Mouse (Mus musculus): ENCODE results near the gene Rptor. TPM values are rescaled to one million over a fixed set of nuclear protein-coding genes. Genes with fewer than 3 reads are reported as not detected.

Gene Rptor
- total and polyA plus RNA-seq, 2 experiments, result 11.2 to 18.4 TPM

DNA sequence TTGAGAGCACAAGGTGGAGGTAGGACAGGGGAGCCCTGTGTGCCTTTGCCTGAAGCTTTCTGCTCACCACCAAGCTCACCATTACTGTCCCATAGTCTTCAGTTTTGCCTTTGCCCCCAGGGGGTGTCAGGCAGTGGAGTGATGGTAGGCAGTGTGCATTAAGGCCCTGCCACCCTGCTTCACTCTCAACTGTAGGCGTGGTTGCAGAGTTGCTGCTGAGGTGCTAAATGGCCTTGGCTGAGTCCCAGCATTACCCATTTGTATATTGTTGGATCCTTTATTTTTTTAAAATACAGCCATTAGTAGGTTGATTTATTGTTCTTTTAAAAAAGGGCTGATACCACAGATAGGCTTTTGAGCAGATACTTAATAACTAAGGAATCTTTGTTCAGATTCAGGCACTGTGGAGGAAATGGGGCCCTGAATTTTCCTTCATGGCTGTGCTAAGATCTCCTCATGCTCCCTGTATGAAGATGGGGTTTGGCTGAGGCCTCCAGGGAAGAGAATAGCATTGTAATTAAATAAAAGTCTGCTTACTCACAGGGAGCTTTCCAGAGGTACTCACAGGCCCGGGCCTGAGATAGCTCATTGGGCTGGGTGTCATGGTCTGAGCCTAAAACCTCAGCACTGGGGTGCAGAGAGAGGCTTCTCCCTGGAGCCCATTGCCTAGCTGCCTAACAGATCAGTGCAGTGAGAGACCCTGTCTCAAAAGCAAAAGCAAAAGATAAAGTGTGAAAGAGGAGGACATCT is 83.4 kb downstream of the Rptor start:
- H3K4me3 ChIP-seq (ENCODE audit: insufficient read depth, low read depth, low read length), result no peak overlapping the region

DNA sequence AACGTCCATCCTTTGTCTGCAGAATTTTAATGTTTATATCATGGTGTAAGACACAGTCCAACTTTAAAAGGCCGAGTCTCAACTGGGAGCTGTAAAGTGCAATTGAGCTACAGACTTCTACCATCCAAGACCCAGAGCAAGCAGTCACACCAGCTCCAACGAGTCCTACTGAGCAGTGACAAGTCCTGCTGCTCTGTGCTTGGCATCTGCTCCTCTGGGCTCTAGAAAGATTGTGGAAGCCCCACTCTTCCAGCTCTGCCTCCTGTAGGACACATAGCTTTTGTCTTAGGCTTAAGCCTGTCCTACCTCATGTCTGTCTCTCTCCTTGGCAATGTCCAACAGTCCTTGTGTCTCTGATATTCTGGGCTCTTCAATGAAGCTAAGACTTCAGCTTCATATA is 84.6 kb downstream of the Rptor start:
- WGBS, result 82% methylated on average over 3 of the region's 3 CpGs
- no peak for DNase-seq (ENCODE audit: extremely low read depth, low read depth, low spot score)

More for the DNA sequence above, 83.4 kb downstream of the Rptor start:
- Histone ChIP-seq H3K79me2 (ENCODE audit: control insufficient read depth, insufficient read depth, low read length) (peaks cover 47% of the 10 kb centered on the region), H3K27ac (replicated peaks; ENCODE audit: insufficient read depth, low read depth, low read length) (no peak overlapping the region), H3K4me1 (ENCODE audit: control insufficient read depth, insufficient read depth, low read length) (no peaks in the 10 kb centered on the region; the same call in 1 of the 2 replicates), H3K27me3 (ENCODE audit: control insufficient read depth, insufficient read depth, low read length) (no peaks in the 10 kb centered on the region), H3K36me3 (ENCODE audit: control insufficient read depth, insufficient read depth, low read length) (no peaks in the 10 kb centered on the region), H3K9ac (ENCODE audit: low read depth, low read length) (no peak overlapping the region)
- 84% methylated on average over 2 of the region's 2 CpGs for whole genome bisulfite sequencing
- no peak for DNase-seq (ENCODE audit: extremely low read depth, low read depth, low spot score)
- TF ChIP-seq CTCF (IDR thresholded peaks at IDR 0.05; ENCODE audit: low read depth, low read length), result no peak

DNA sequence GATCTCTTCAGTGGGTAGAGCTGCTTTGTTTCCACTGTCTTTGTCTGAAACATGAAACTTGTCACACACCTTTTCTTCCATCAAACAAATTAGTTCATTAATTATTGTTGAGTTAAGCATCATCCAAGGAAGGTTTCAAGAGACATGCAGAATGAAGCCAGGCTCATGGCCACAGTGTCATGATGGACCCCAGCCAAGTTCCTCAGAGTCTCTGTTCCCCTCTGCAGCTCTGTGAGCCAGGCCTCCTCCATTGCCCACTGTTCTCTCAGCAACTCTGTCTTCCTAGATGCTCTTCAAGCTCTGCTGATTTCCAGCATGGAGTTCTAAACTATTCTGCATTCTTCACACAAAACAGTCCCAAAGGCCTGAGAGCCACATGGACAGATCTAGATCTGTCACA is 85.3 kb downstream of the Rptor start:
- Histone ChIP-seq H3K4me3 (ENCODE audit: insufficient read depth, low read depth, low read length) (no peak overlapping the region), H3K4me1 (ENCODE audit: control insufficient read depth, insufficient read depth, low read length) (no peaks in the 10 kb centered on the region; the same call in 1 of the 2 replicates), H3K79me2 (ENCODE audit: control insufficient read depth, insufficient read depth, low read length) (peaks cover 43% of the 10 kb centered on the region; the same call in 1 of the 2 replicates), H3K27ac (replicated peaks; ENCODE audit: insufficient read depth, low read depth, low read length) (no peak overlapping the region), H3K36me3 (ENCODE audit: control insufficient read depth, insufficient read depth, low read length) (no peaks in the 10 kb centered on the region), H3K27me3 (ENCODE audit: control insufficient read depth, insufficient read depth, low read length) (no peaks in the 10 kb centered on the region), H3K9ac (ENCODE audit: low read depth, low read length) (no peak overlapping the region)
- no peak for DNase-seq (ENCODE audit: extremely low read depth, low read depth, low spot score)
- TF ChIP-seq CTCF (IDR thresholded peaks at IDR 0.05; ENCODE audit: low read depth, low read length), result no peak
- TF ChIP-seq POLR2A (IDR thresholded peaks at IDR 0.05; ENCODE audit: extremely low read depth, insufficient read depth, low read length), result no peak

More for the DNA sequence above, 84.6 kb downstream of the Rptor start:
- Histone ChIP-seq H3K36me3 (ENCODE audit: control insufficient read depth, insufficient read depth, low read length) (no peaks in the 10 kb centered on the region), H3K27me3 (ENCODE audit: control insufficient read depth, insufficient read depth, low read length) (no peaks in the 10 kb centered on the region), H3K79me2 (ENCODE audit: control insufficient read depth, insufficient read depth, low read length) (peaks cover 43% of the 10 kb centered on the region; the same call in 1 of the 2 replicates), H3K4me1 (ENCODE audit: control insufficient read depth, insufficient read depth, low read length) (no peaks in the 10 kb centered on the region; the same call in 1 of the 2 replicates), H3K27ac (replicated peaks; ENCODE audit: insufficient read depth, low read depth, low read length) (no peak overlapping the region), H3K9ac (ENCODE audit: low read depth, low read length) (no peak overlapping the region), H3K4me3 (ENCODE audit: insufficient read depth, low read depth, low read length) (no peak overlapping the region)
- TF ChIP-seq CTCF (IDR thresholded peaks at IDR 0.05; ENCODE audit: low read depth, low read length), result no peak
- no peak for TF ChIP-seq POLR2A (IDR thresholded peaks at IDR 0.05; ENCODE audit: extremely low read depth, insufficient read depth, low read length)

DNA sequence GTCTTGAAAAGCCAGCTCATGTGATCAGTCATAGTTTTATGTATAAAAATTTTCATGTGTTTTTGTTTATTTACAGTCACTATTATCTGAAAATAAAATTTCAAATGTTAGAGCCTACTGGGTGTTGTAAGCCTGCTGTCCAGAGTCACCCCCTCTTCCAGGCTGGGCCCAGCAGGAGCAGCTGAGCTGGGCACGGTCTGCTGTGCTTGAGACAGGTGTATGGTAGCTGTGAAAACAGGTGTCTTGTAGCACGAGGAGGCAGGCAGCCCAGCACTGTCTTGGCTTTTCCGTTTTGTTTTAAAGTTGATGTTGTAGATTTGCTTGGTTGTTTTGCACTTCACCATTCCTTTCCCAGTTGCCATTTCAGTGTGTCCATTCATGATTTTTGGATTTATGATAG is 87.2 kb downstream of the Rptor start:
- WGBS, result 96% methylated on average over 3 of the region's 3 CpGs
- no peak for DNase-seq (ENCODE audit: extremely low read depth, low read depth, low spot score)
- no peak overlapping the region for H3K27ac ChIP-seq (replicated peaks; ENCODE audit: insufficient read depth, low read depth, low read length)

DNA sequence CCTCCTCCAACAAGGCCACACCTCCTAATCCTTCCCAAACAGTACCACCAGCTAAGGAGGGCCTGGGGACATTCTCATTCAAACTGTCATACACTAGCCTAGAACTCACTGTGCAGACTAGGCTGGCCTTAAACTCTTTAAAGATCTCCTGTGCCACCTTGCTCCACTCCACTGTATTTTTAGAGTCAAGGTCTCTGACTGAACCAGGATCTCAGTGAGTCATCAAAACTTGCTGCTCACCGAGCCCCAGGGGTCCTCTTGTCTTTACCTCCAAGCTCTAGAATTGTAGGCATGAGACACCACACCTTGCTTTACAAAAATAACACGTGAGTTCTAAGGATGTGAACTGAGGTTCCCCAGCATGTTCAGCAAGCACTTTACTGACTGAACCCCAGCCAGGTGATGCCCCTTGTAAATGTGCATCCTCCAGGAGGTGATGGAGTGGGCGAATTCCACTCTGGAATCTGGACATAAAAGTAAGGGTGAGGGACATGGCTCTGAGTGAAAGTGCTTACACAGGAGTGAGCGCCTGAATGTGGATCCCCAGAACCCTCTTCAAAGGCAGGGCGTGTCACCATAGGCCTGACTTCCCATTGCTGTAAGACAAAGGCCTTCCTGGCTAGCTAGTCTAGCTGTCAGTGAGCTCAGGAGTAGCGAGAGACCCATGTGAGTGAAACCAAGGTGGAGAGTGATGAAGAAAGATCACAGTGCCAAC is 89.6 kb downstream of the Rptor start:
- no peak overlapping the region for H3K27ac ChIP-seq (replicated peaks; ENCODE audit: insufficient read depth, low read depth, low read length)
- no peak overlapping the region for H3K4me3 ChIP-seq (ENCODE audit: insufficient read depth, low read depth, low read length)
- no peaks in the 10 kb centered on the region for H3K36me3 ChIP-seq (ENCODE audit: control insufficient read depth, insufficient read depth, low read length)
- no peak for DNase-seq (ENCODE audit: extremely low read depth, low read depth, low spot score)
- TF ChIP-seq CTCF (IDR thresholded peaks at IDR 0.05; ENCODE audit: low read depth, low read length) (no peak), POLR2A (IDR thresholded peaks at IDR 0.05; ENCODE audit: extremely low read depth, insufficient read depth, low read length) (no peak)
- WGBS, result 96% methylated on average over 6 of the region's 6 CpGs
- H3K4me1 ChIP-seq (ENCODE audit: control insufficient read depth, insufficient read depth, low read length), result no peaks in the 10 kb centered on the region
- peaks cover 38% of the 10 kb centered on the region for H3K79me2 ChIP-seq (ENCODE audit: control insufficient read depth, insufficient read depth, low read length)
- H3K27me3 ChIP-seq (ENCODE audit: control insufficient read depth, insufficient read depth, low read length), result no peaks in the 10 kb centered on the region
- H3K9ac ChIP-seq (ENCODE audit: low read depth, low read length), result no peak overlapping the region

More for the DNA sequence above, 87.2 kb downstream of the Rptor start:
- Histone ChIP-seq H3K4me1 (ENCODE audit: control insufficient read depth, insufficient read depth, low read length) (no peaks in the 10 kb centered on the region; the same call in 1 of the 2 replicates), H3K4me3 (ENCODE audit: insufficient read depth, low read depth, low read length) (no peak overlapping the region), H3K36me3 (ENCODE audit: control insufficient read depth, insufficient read depth, low read length) (no peaks in the 10 kb centered on the region), H3K27me3 (ENCODE audit: control insufficient read depth, insufficient read depth, low read length) (no peaks in the 10 kb centered on the region), H3K9ac (ENCODE audit: low read depth, low read length) (no peak overlapping the region), H3K79me2 (ENCODE audit: control insufficient read depth, insufficient read depth, low read length) (peaks cover 36% of the 10 kb centered on the region; the same call in 1 of the 2 replicates)
- TF ChIP-seq CTCF (IDR thresholded peaks at IDR 0.05; ENCODE audit: low read depth, low read length) (no peak), POLR2A (IDR thresholded peaks at IDR 0.05; ENCODE audit: extremely low read depth, insufficient read depth, low read length) (no peak)

DNA sequence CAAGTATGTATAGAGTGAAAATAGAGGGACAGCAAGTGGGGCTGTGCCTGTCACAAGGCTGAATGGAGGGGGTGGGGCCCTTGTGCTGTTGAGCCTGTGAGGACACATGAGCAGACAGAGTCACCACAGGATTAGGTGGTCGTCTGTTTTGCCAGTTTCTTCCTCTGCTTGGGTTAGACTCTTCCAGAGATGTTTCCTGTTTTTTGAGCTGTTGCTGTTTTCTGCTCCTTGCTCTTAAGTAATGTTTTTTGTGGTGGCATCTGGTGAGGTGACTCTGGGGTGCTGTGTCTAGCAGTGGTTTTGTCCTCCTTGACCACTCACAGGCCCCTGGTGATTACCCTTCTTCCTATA is 90.2 kb downstream of the Rptor start:
- H3K79me2 ChIP-seq (ENCODE audit: control insufficient read depth, insufficient read depth, low read length), result peaks cover 44% of the 10 kb centered on the region
- H3K4me1 ChIP-seq (ENCODE audit: control insufficient read depth, insufficient read depth, low read length), result no peaks in the 10 kb centered on the region
- H3K36me3 ChIP-seq (ENCODE audit: control insufficient read depth, insufficient read depth, low read length), result no peaks in the 10 kb centered on the region
- H3K27ac ChIP-seq (replicated peaks; ENCODE audit: insufficient read depth, low read depth, low read length), result no peak overlapping the region
- no peak for TF ChIP-seq CTCF (IDR thresholded peaks at IDR 0.05; ENCODE audit: low read depth, low read length)
- no peak for TF ChIP-seq POLR2A (IDR thresholded peaks at IDR 0.05; ENCODE audit: extremely low read depth, insufficient read depth, low read length)
- no peak overlapping the region for H3K9ac ChIP-seq (ENCODE audit: low read depth, low read length)
- no peak overlapping the region for H3K4me3 ChIP-seq (ENCODE audit: insufficient read depth, low read depth, low read length)
- H3K27me3 ChIP-seq (ENCODE audit: control insufficient read depth, insufficient read depth, low read length), result no peaks in the 10 kb centered on the region
- 58% methylated on average over 1 of the region's 1 CpGs for WGBS
- DNase-seq (ENCODE audit: extremely low read depth, low read depth, low spot score), result no peak

Data from liver, adult 2 months (tissue).